Mouse (Mus musculus): Measurements from ENCODE around the gene Tectb. TPM values are rescaled to one million over a fixed set of nuclear protein-coding genes. Genes with fewer than 3 reads are reported as not detected.

The Tectb gene
- polyA plus RNA-seq, 1 experiment from 2014 or later: not detected

GRCm38 (mm10) chr19:55193717-55194394, 13.3 kb downstream of the Tectb start:
- peaks cover 14% of the 10 kb centered on the region; the same call in 1 of the 2 replicates for H3K4me1 ChIP-seq
- peak; percentile 57 for ATAC-seq (replicated peaks; ENCODE audit: low FRiP score)
- no peaks in the 10 kb centered on the region; the same call in 1 of the 2 replicates for H3K27me3 ChIP-seq
- H3K9ac ChIP-seq: no peak overlapping the region
- H3K9me3 ChIP-seq (replicated peaks): no peaks in the 10 kb centered on the region
- H3K4me3 ChIP-seq (replicated peaks): no peak overlapping the region
- no peaks in the 10 kb centered on the region for H3K36me3 ChIP-seq
- H3K27ac ChIP-seq: peak overlapping the region; percentile 79
- 69% methylated on average over 11 of the region's 11 CpGs for WGBS
- H3K4me2 ChIP-seq: no peak overlapping the region

GRCm38 (mm10) chr19:55194520-55195170, 14.1 kb downstream of the Tectb start:
- no peak overlapping the region for H3K4me2 ChIP-seq

GRCm38 (mm10) chr19:55195574-55195973, 15.0 kb downstream of the Tectb start:
- 79% methylated on average over 3 of the region's 3 CpGs for WGBS
- no peak for ATAC-seq (replicated peaks; ENCODE audit: low FRiP score)
- peaks cover 14% of the 10 kb centered on the region; the same call in 1 of the 2 replicates for H3K4me1 ChIP-seq

More at GRCm38 (mm10) chr19:55194520-55195170, 14.1 kb downstream of the Tectb start:
- Histone ChIP-seq H3K27me3 (no peaks in the 10 kb centered on the region; the same call in 1 of the 2 replicates), H3K4me3 (replicated peaks) (no peak overlapping the region), H3K36me3 (no peaks in the 10 kb centered on the region), H3K4me1 (peaks cover 14% of the 10 kb centered on the region; the same call in 1 of the 2 replicates), H3K27ac (peak overlapping the region; percentile 79), H3K9me3 (replicated peaks) (no peaks in the 10 kb centered on the region), H3K9ac (no peak overlapping the region)
- peak; percentile 84 for ATAC-seq (replicated peaks; ENCODE audit: low FRiP score)
- 47% methylated on average over 7 of the region's 7 CpGs for WGBS

GRCm38 (mm10) chr19:55198303-55198702, 17.8 kb downstream of the Tectb start:
- H3K9me3 ChIP-seq (replicated peaks): no peaks in the 10 kb centered on the region
- 0 out of 2 replicates have a peak, but pooled peaks cover 8% of the 10 kb centered on the region for H3K4me1 ChIP-seq
- no peak overlapping the region for H3K27ac ChIP-seq
- H3K9ac ChIP-seq: no peak overlapping the region
- peak overlapping the region; percentile 33; the same call in 1 of the 2 replicates for H3K4me2 ChIP-seq
- peak; percentile 68; the same call in 1 of the 2 replicates for ATAC-seq (replicated peaks; ENCODE audit: low FRiP score)
- 35% methylated on average over 5 of the region's 5 CpGs for WGBS
- H3K27me3 ChIP-seq: no peaks in the 10 kb centered on the region; the same call in 1 of the 2 replicates
- H3K36me3 ChIP-seq: no peaks in the 10 kb centered on the region
- no peak overlapping the region for H3K4me3 ChIP-seq (replicated peaks)

More at GRCm38 (mm10) chr19:55195574-55195973, 15.0 kb downstream of the Tectb start:
- no peak overlapping the region for H3K9ac ChIP-seq
- no peaks in the 10 kb centered on the region for H3K9me3 ChIP-seq (replicated peaks)
- H3K4me2 ChIP-seq: no peak overlapping the region
- H3K36me3 ChIP-seq: no peaks in the 10 kb centered on the region
- no peaks in the 10 kb centered on the region; the same call in 1 of the 2 replicates for H3K27me3 ChIP-seq
- no peak overlapping the region for H3K27ac ChIP-seq
- H3K4me3 ChIP-seq (replicated peaks): no peak overlapping the region

- no peak for ATAC-seq (replicated peaks; ENCODE audit: low FRiP score)
- Histone ChIP-seq H3K4me2 (no peak overlapping the region), H3K27me3 (no peaks in the 10 kb centered on the region), H3K4me1 (no peaks in the 10 kb centered on the region), H3K4me3 (replicated peaks) (no peak overlapping the region), H3K9me3 (replicated peaks) (no peaks in the 10 kb centered on the region), H3K27ac (no peak overlapping the region), H3K9ac (no peak overlapping the region), H3K36me3 (no peaks in the 10 kb centered on the region)
- 37% methylated on average over 8 of the region's 8 CpGs for WGBS
These were observed 26.1 kb downstream of the Tectb start for GRCm38 (mm10) chr19:55206482-55207138.

GRCm38 (mm10) chr19:55207205-55207604, 26.7 kb downstream of the Tectb start:
- Histone ChIP-seq H3K27ac (no peak overlapping the region), H3K4me2 (no peak overlapping the region), H3K4me3 (replicated peaks) (no peak overlapping the region), H3K4me1 (no peaks in the 10 kb centered on the region), H3K36me3 (no peaks in the 10 kb centered on the region), H3K9ac (no peak overlapping the region), H3K27me3 (no peaks in the 10 kb centered on the region), H3K9me3 (replicated peaks) (no peaks in the 10 kb centered on the region)
- ATAC-seq (replicated peaks; ENCODE audit: low FRiP score): no peak
- 62% methylated on average over 6 of the region's 6 CpGs for WGBS

- H3K9ac ChIP-seq: no peak overlapping the region
- H3K27ac ChIP-seq: no peak overlapping the region
- H3K4me2 ChIP-seq: no peak overlapping the region
- no peak for ATAC-seq (replicated peaks; ENCODE audit: low FRiP score)
- no peaks in the 10 kb centered on the region for H3K36me3 ChIP-seq
- H3K27me3 ChIP-seq: no peaks in the 10 kb centered on the region
- H3K4me1 ChIP-seq: no peaks in the 10 kb centered on the region
- WGBS: 64% methylated on average over 25 of the region's 25 CpGs
- no peaks in the 10 kb centered on the region for H3K9me3 ChIP-seq (replicated peaks)
- no peak overlapping the region for H3K4me3 ChIP-seq (replicated peaks)
These were observed 27.4 kb downstream of the Tectb start for GRCm38 (mm10) chr19:55207746-55208538.

GRCm38 (mm10) chr19:55208654-55209053, 28.1 kb downstream of the Tectb start:
- Histone ChIP-seq H3K9me3 (replicated peaks) (no peaks in the 10 kb centered on the region), H3K36me3 (no peaks in the 10 kb centered on the region), H3K4me3 (replicated peaks) (no peak overlapping the region), H3K4me1 (no peaks in the 10 kb centered on the region), H3K27me3 (no peaks in the 10 kb centered on the region), H3K27ac (no peak overlapping the region), H3K9ac (no peak overlapping the region), H3K4me2 (no peak overlapping the region)
- no peak for ATAC-seq (replicated peaks; ENCODE audit: low FRiP score)
- 68% methylated on average over 4 of the region's 4 CpGs for WGBS

- Histone ChIP-seq H3K27ac (no peak overlapping the region), H3K27me3 (no peaks in the 10 kb centered on the region), H3K9me3 (replicated peaks) (no peaks in the 10 kb centered on the region), H3K36me3 (no peaks in the 10 kb centered on the region), H3K4me1 (0 out of 2 replicates have a peak, but pooled peaks cover 4% of the 10 kb centered on the region), H3K4me2 (no peak overlapping the region), H3K4me3 (replicated peaks) (no peak overlapping the region), H3K9ac (no peak overlapping the region)
- WGBS: 77% methylated on average over 3 of the region's 3 CpGs
- no peak for ATAC-seq (replicated peaks; ENCODE audit: low FRiP score)
These were observed 28.6 kb downstream of the Tectb start for GRCm38 (mm10) chr19:55209084-55209483.

GRCm38 (mm10) chr19:55211698-55212097, 31.2 kb downstream of the Tectb start:
- H3K4me3 ChIP-seq (replicated peaks): no peak overlapping the region
- H3K36me3 ChIP-seq: no peaks in the 10 kb centered on the region
- no peaks in the 10 kb centered on the region for H3K9me3 ChIP-seq (replicated peaks)
- H3K27me3 ChIP-seq: no peaks in the 10 kb centered on the region
- 97% methylated on average over 1 of the region's 1 CpGs for WGBS
- H3K4me2 ChIP-seq: no peak overlapping the region
- H3K9ac ChIP-seq: no peak overlapping the region
- 0 out of 2 replicates have a peak, but pooled peaks cover 4% of the 10 kb centered on the region for H3K4me1 ChIP-seq
- no peak for ATAC-seq (replicated peaks; ENCODE audit: low FRiP score)
- no peak overlapping the region for H3K27ac ChIP-seq

- H3K4me3 ChIP-seq (replicated peaks): no peak overlapping the region
- 69% methylated on average over 12 of the region's 12 CpGs for WGBS
- H3K36me3 ChIP-seq: no peaks in the 10 kb centered on the region
- no peak overlapping the region for H3K27ac ChIP-seq
- no peak overlapping the region for H3K9ac ChIP-seq
- no peaks in the 10 kb centered on the region for H3K27me3 ChIP-seq
- H3K9me3 ChIP-seq (replicated peaks): no peaks in the 10 kb centered on the region
- peaks cover 22% of the 10 kb centered on the region for H3K4me1 ChIP-seq
- no peak overlapping the region for H3K4me2 ChIP-seq
- ATAC-seq (replicated peaks; ENCODE audit: low FRiP score): no peak
These were observed 33.2 kb downstream of the Tectb start for GRCm38 (mm10) chr19:55213617-55214340.

Data from kidney, embryonic 15.5 days (tissue).